Mouse (Mus musculus) brain, embryonic 14.5 days (tissue): ENCODE results near the gene Rbl1.

Experiments
- CTCF ChIP-seq: fragments of 200-500 bp; IDR thresholded peaks from 2 replicates; pipeline ENCODE4 v1.5.1; 2012; ENCODE audit warnings: inconsistent platforms, mild to moderate bottlenecking, moderate library complexity, borderline replicate concordance; ENCODE audit not compliant: insufficient read depth, insufficient read length; ENCODE audit errors: extremely low read depth
- POLR2A ChIP-seq: fragments of 200-500 bp; IDR thresholded peaks from 2 replicates; pipeline ENCODE4 v1.6.1; 2012; ENCODE audit warnings: mild to moderate bottlenecking, inconsistent platforms, borderline replicate concordance; ENCODE audit not compliant: poor library complexity, insufficient read depth, insufficient read length, severe bottlenecking; ENCODE audit errors: extremely low read depth

DNA sequence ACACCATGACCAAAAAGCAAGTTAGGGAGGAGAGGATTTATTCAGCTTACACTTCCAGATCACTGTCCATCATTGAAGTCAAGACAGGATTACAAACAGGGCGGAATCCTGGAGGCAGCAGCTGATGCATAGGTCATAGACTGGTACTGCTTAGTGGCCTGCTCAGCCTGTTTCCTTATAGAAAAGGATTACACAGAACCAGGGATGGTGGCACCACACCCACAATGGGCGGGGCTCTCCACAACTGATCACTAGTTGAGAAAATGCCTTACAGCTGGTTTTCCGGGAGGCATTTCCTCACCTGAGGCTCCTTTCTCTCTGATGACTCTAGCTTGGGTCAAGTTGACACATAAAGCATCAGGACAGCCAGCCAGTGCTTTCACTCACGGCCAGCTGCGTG, 55.9 kb downstream of the Rbl1 start:
- no peak for TF ChIP-seq POLR2A
- TF ChIP-seq CTCF = no peak
